Mouse (Mus musculus): Measurements from ENCODE around the gene Robo4. TPM values are rescaled to one million over a fixed set of nuclear protein-coding genes. Genes with fewer than 3 reads are reported as not detected.

Robo4 gene
- polyA plus RNA-seq, 1 experiment = 6.6 TPM

GRCm38 (mm10) chr9:37409698-37410445 is 8.2 kb downstream of the Robo4 start:
- no peaks in the 10 kb centered on the region for H3K36me3 ChIP-seq (ENCODE audit: control insufficient read depth, insufficient read depth, low read length)
- H3K4me3 ChIP-seq (ENCODE audit: control insufficient read depth, insufficient read depth, low read length) = no peak overlapping the region
- H3K4me1 ChIP-seq (replicated peaks; ENCODE audit: control insufficient read depth, insufficient read depth, low read length) = no peaks in the 10 kb centered on the region
- H3K27me3 ChIP-seq (ENCODE audit: control insufficient read depth, insufficient read depth, low read length) = no peaks in the 10 kb centered on the region
- no peak for DNase-seq
- WGBS = 85% methylated on average over 8 of the region's 8 CpGs
- H3K27ac ChIP-seq (ENCODE audit: control insufficient read depth, insufficient read depth, low read length) = no peak overlapping the region
- TF ChIP-seq CTCF (IDR thresholded peaks at IDR 0.05; ENCODE audit: borderline replicate concordance, control insufficient read depth, extremely low read depth, insufficient read depth, low read length, poor library complexity) (no peak), POLR2A (IDR thresholded peaks at IDR 0.05; ENCODE audit: control insufficient read depth, extremely low read depth, insufficient read depth, low read length, poor library complexity) (no peak)

DNA sequence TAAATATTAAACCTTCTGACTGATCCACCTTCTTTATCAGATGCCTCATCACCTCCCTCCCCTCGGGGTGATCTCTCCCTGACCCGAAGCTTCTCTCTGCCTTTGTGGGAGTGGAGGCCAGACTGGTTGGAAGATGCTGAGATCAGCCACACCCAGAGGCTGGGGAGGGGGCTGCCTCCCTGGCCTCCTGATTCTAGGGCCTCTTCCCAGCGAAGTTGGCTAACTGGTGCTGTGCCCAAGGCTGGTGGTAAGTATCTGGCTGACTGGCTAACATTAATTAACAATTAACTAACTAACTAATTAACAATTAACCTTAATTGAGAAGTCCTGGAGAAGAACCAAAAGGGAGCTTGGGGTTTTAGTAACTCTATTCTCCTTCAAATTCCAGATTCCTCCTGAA is 11.3 kb downstream of the Robo4 start:
- WGBS = 77% methylated on average over 3 of the region's 3 CpGs
- Histone ChIP-seq H3K36me3 (ENCODE audit: control insufficient read depth, insufficient read depth, low read length) (no peaks in the 10 kb centered on the region), H3K27me3 (ENCODE audit: control insufficient read depth, insufficient read depth, low read length) (no peaks in the 10 kb centered on the region), H3K27ac (ENCODE audit: control insufficient read depth, insufficient read depth, low read length) (no peak overlapping the region), H3K4me1 (replicated peaks; ENCODE audit: control insufficient read depth, insufficient read depth, low read length) (peaks cover 6% of the 10 kb centered on the region; the same call in 1 of the 2 replicates), H3K4me3 (ENCODE audit: control insufficient read depth, insufficient read depth, low read length) (no peak overlapping the region)
- TF ChIP-seq CTCF (IDR thresholded peaks at IDR 0.05; ENCODE audit: borderline replicate concordance, control insufficient read depth, extremely low read depth, insufficient read depth, low read length, poor library complexity) = no peak
- no peak for TF ChIP-seq POLR2A (IDR thresholded peaks at IDR 0.05; ENCODE audit: control insufficient read depth, extremely low read depth, insufficient read depth, low read length, poor library complexity)
- DNase-seq = no peak

DNA sequence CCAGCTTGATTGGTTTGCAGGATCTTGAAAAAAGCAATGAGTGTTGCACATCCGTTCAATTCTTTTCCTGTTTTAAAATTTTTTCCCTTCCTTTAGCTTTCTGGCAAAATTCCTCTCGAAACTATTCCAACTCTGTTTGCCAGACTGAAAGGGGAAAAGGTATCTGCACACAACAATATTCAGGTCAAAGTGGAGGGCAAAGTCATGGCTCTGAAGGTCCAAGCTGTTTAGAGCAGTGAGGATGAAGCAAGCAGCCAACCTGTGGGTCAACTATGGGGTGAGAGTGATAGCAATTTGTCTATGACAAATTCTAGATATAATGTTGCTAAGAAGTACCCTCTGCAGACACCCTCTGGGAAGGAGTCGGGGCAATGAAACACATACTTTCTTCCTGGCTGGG is 13.0 kb downstream of the Robo4 start:
- Histone ChIP-seq H3K27ac (ENCODE audit: control insufficient read depth, insufficient read depth, low read length) (no peak overlapping the region), H3K27me3 (ENCODE audit: control insufficient read depth, insufficient read depth, low read length) (no peaks in the 10 kb centered on the region), H3K4me1 (replicated peaks; ENCODE audit: control insufficient read depth, insufficient read depth, low read length) (peaks cover 6% of the 10 kb centered on the region; the same call in 1 of the 2 replicates), H3K4me3 (ENCODE audit: control insufficient read depth, insufficient read depth, low read length) (no peak overlapping the region), H3K36me3 (ENCODE audit: control insufficient read depth, insufficient read depth, low read length) (no peaks in the 10 kb centered on the region)
- TF ChIP-seq POLR2A (IDR thresholded peaks at IDR 0.05; ENCODE audit: control insufficient read depth, extremely low read depth, insufficient read depth, low read length, poor library complexity) (no peak), CTCF (IDR thresholded peaks at IDR 0.05; ENCODE audit: borderline replicate concordance, control insufficient read depth, extremely low read depth, insufficient read depth, low read length, poor library complexity) (no peak)
- 86% methylated on average over 3 of the region's 3 CpGs for WGBS
- DNase-seq = no peak

- no peak overlapping the region for H3K4me3 ChIP-seq (ENCODE audit: control insufficient read depth, insufficient read depth, low read length)
- no peaks in the 10 kb centered on the region for H3K27me3 ChIP-seq (ENCODE audit: control insufficient read depth, insufficient read depth, low read length)
- TF ChIP-seq CTCF (IDR thresholded peaks at IDR 0.05; ENCODE audit: borderline replicate concordance, control insufficient read depth, extremely low read depth, insufficient read depth, low read length, poor library complexity) = no peak
- H3K27ac ChIP-seq (ENCODE audit: control insufficient read depth, insufficient read depth, low read length) = no peak overlapping the region
- no peak for DNase-seq
- WGBS = 73% methylated on average over 4 of the region's 4 CpGs
- no peaks in the 10 kb centered on the region for H3K36me3 ChIP-seq (ENCODE audit: control insufficient read depth, insufficient read depth, low read length)
- H3K4me1 ChIP-seq (replicated peaks; ENCODE audit: control insufficient read depth, insufficient read depth, low read length) = peaks cover 13% of the 10 kb centered on the region
Observed at GRCm38 (mm10) chr9:37418791-37419190, 17.1 kb downstream of the Robo4 start.

GRCm38 (mm10) chr9:37420676-37421075 is 19.0 kb downstream of the Robo4 start:
- WGBS = 1% methylated on average over 27 of the region's 27 CpGs
- Histone ChIP-seq H3K27me3 (ENCODE audit: control insufficient read depth, insufficient read depth, low read length) (no peaks in the 10 kb centered on the region; the same call in 1 of the 2 replicates), H3K4me1 (replicated peaks; ENCODE audit: control insufficient read depth, insufficient read depth, low read length) (peaks cover 13% of the 10 kb centered on the region), H3K27ac (ENCODE audit: control insufficient read depth, insufficient read depth, low read length) (no peak overlapping the region), H3K36me3 (ENCODE audit: control insufficient read depth, insufficient read depth, low read length) (no peaks in the 10 kb centered on the region), H3K4me3 (ENCODE audit: control insufficient read depth, insufficient read depth, low read length) (no peak overlapping the region)
- 0 out of 2 replicates have a peak, but pooled peaks have one; percentile 28 for TF ChIP-seq POLR2A (IDR thresholded peaks at IDR 0.05; ENCODE audit: control insufficient read depth, extremely low read depth, insufficient read depth, low read length, poor library complexity)
- TF ChIP-seq CTCF (IDR thresholded peaks at IDR 0.05; ENCODE audit: borderline replicate concordance, control insufficient read depth, extremely low read depth, insufficient read depth, low read length, poor library complexity) = peak; percentile 83
- DNase-seq = peak; percentile 84

DNA sequence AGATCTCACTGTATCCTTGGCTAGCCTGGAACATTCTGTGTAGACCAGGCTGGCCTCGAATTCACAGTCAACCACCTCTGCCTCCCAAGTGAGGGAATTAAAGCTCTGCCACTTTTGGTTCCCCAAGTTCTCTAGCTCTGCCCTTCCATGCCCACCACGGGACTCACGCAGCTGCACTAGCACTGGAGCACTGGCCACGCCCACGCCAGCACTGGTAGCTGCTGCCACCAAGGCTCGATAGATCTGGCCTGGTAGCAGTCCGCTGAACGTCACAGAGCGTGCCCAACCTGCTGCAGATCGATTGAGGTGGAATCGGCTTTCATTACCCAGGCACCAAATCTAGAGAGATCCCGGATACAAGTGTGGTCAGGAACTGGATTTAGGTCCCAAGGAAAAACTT is 19.5 kb downstream of the Robo4 start:
- TF ChIP-seq POLR2A (IDR thresholded peaks at IDR 0.05; ENCODE audit: control insufficient read depth, extremely low read depth, insufficient read depth, low read length, poor library complexity) (no peak), CTCF (IDR thresholded peaks at IDR 0.05; ENCODE audit: borderline replicate concordance, control insufficient read depth, extremely low read depth, insufficient read depth, low read length, poor library complexity) (no peak)
- no peaks in the 10 kb centered on the region for H3K36me3 ChIP-seq (ENCODE audit: control insufficient read depth, insufficient read depth, low read length)
- no peak overlapping the region for H3K4me3 ChIP-seq (ENCODE audit: control insufficient read depth, insufficient read depth, low read length)
- H3K4me1 ChIP-seq (replicated peaks; ENCODE audit: control insufficient read depth, insufficient read depth, low read length) = peaks cover 13% of the 10 kb centered on the region
- no peak overlapping the region for H3K27ac ChIP-seq (ENCODE audit: control insufficient read depth, insufficient read depth, low read length)
- peak; percentile 60 for DNase-seq
- no peaks in the 10 kb centered on the region; the same call in 1 of the 2 replicates for H3K27me3 ChIP-seq (ENCODE audit: control insufficient read depth, insufficient read depth, low read length)
- WGBS = 15% methylated on average over 12 of the region's 12 CpGs

Data from thymus, adult 2 months (tissue).